Mouse (Mus musculus) G1E-ER4 (cell line): ENCODE data around the gene Incenp. TPM values are rescaled to one million over a fixed set of nuclear protein-coding genes. Genes with fewer than 3 reads are reported as not detected.

Experiments
- GATA1 ChIP-seq: IDR thresholded peaks from one replicate; pipeline ENCODE4 v1.8.0; 2012; ENCODE audit warnings: low read length, inconsistent platforms
- polyA plus RNA-seq: library from polyadenylated mRNA; stranded (reverse); fragments of >175 nt; gene quantifications from 2 replicates; pipeline ENCODE4 v1.2.3, GENCODE M21; 2012

Incenp gene
- polyA plus RNA-seq, 1 experiment = 226 TPM

- no peak for TF ChIP-seq GATA1
Measured at GRCm38 (mm10) chr19:9924034-9924768, 24.9 kb upstream of the Incenp start.

- no peak for TF ChIP-seq GATA1
Measured at GRCm38 (mm10) chr19:9923048-9923447, 23.7 kb upstream of the Incenp start.

GRCm38 (mm10) chr19:9922228-9922627 is 22.9 kb upstream of the Incenp start:
- TF ChIP-seq GATA1 = no peak

GRCm38 (mm10) chr19:9920835-9921784 is 21.8 kb upstream of the Incenp start:
- TF ChIP-seq GATA1 = no peak

GRCm38 (mm10) chr19:9918176-9918861 is 19.0 kb upstream of the Incenp start:
- no peak for TF ChIP-seq GATA1

GRCm38 (mm10) chr19:9917727-9918126 is 18.4 kb upstream of the Incenp start:
- TF ChIP-seq GATA1 = no peak

GRCm38 (mm10) chr19:9915935-9916334 is 16.6 kb upstream of the Incenp start:
- TF ChIP-seq GATA1 = no peak

- no peak for TF ChIP-seq GATA1
Measured at GRCm38 (mm10) chr19:9914346-9914745, 15.0 kb upstream of the Incenp start.

- TF ChIP-seq GATA1 = no peak
Measured at GRCm38 (mm10) chr19:9913784-9914183, 14.4 kb upstream of the Incenp start.

- TF ChIP-seq GATA1 = no peak
Measured at GRCm38 (mm10) chr19:9911314-9911754, 12.0 kb upstream of the Incenp start.

- no peak for TF ChIP-seq GATA1
Measured at GRCm38 (mm10) chr19:9909351-9909750, 10.0 kb upstream of the Incenp start.

- TF ChIP-seq GATA1 = no peak
Measured at GRCm38 (mm10) chr19:9899780-9900146, 412 bp upstream of the Incenp start.

- TF ChIP-seq GATA1 = no peak
Measured at GRCm38 (mm10) chr19:9898339-9899066, 848 bp downstream of the Incenp start.

- TF ChIP-seq GATA1 = no peak
Measured at GRCm38 (mm10) chr19:9896067-9896466, 3.3 kb downstream of the Incenp start.

- TF ChIP-seq GATA1 = no peak
Measured at GRCm38 (mm10) chr19:9886771-9887170, 12.6 kb downstream of the Incenp start.

- TF ChIP-seq GATA1 = no peak
Measured at GRCm38 (mm10) chr19:9886348-9886747, 13.0 kb downstream of the Incenp start.
